Mouse (Mus musculus) heart, embryonic 16.5 days (tissue): Measurements from ENCODE around the gene Gm28051. TPM values are rescaled to one million over a fixed set of nuclear protein-coding genes. Genes with fewer than 3 reads are reported as not detected.
A peak's percentile ranks its signal among the peaks of the same experiment; 100 is the strongest.

Experiments used
- ATAC-seq: fragments of 200-750 bp; cut with Nextera tagmentation; replicated peaks from 2 replicates; pipeline ENCODE4 v1.8.0; 2017; ENCODE audit warnings: moderate number of reproducible peaks; ENCODE audit not compliant: insufficient read depth, low FRiP score; ENCODE audit errors: extremely low read depth
- H3K27ac ChIP-seq: fragments of 300-500 bp; sonication (generic); 2 replicates; pipeline ENCODE4 v1.5.1; 2014; ENCODE audit warnings: mild to moderate bottlenecking, low read length, control low read depth, moderate library complexity
- H3K27me3 ChIP-seq: fragments of 300-500 bp; sonication (generic); 2 replicates; pipeline ENCODE4 v1.6.1; 2014; ENCODE audit warnings: low read length, mixed read lengths; ENCODE audit not compliant: control insufficient read depth, insufficient read depth
- H3K36me3 ChIP-seq: fragments of 300-500 bp; sonication (generic); 2 replicates; pipeline ENCODE4 v1.6.1; 2014; ENCODE audit not compliant: control insufficient read depth, insufficient read depth
- H3K4me1 ChIP-seq: fragments of 300-500 bp; sonication (generic); 2 replicates; pipeline ENCODE4 v1.6.1; 2014; ENCODE audit warnings: low read length, mixed read lengths; ENCODE audit not compliant: control insufficient read depth, insufficient read depth
- H3K4me2 ChIP-seq: fragments of 300-500 bp; sonication (generic); 2 replicates; pipeline ENCODE4 v1.6.1; 2014; ENCODE audit warnings: low read depth, mild to moderate bottlenecking, control low read depth, low read length
- H3K4me3 ChIP-seq: fragments of 300-500 bp; sonication (generic); 2 replicates; pipeline ENCODE4 v1.5.1; 2014; ENCODE audit warnings: mild to moderate bottlenecking, control low read depth, low read length
- H3K9ac ChIP-seq: fragments of 300-500 bp; sonication (generic); 2 replicates; pipeline ENCODE4 v1.6.1; 2014; ENCODE audit warnings: low read length, control low read depth
- H3K9me3 ChIP-seq: fragments of 300-500 bp; sonication (generic); replicated peaks from 2 replicates; pipeline ENCODE4 v1.6.1; 2016; ENCODE audit warnings: low read length; ENCODE audit not compliant: control insufficient read depth
- whole genome bisulfite sequencing: fragments of 180-500 bp; shearing (Covaris S2); extraction: QIAGEN DNeasy Blood & Tissue Kit; methylation state at CpG from one replicate; pipeline ENCODE4 v1.1.7; 2014; 5-methylcytosine and 5-hydroxymethylcytosine counted together
- polyA plus RNA-seq: library from polyadenylated mRNA; unstranded; fragments of >200 nt; fragmentation: Nextera tagmentation; extraction: Ambion mirVana; gene quantifications from 2 replicates; pipeline ENCODE4 v1.2.1, GENCODE M21; 2015

The Gm28051 gene
- polyA plus RNA-seq, 1 experiment from 2014 or later = not detected

DNA sequence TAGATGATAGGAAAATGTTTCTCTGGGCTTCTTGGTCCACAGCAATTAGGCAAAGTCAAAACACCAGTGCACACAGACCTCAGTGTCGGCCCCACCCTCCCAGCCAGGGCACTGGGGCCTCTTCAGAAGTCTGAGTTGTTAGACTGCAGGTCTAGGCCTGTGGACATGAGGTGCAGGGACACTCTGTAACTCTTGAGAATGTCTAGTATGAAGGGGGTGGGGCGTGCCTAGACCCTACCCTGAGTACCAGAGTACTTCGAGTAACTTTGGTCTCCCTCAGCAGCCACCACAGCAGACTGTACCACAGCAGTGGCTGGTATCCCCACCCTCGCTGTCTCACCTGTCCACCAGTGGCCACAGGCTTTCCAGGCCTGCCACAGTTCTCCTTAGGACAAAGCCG lies 71.2 kb downstream of the Gm28051 start:
- Histone ChIP-seq H3K4me3 (no peak overlapping the region), H3K9ac (no peak overlapping the region), H3K27ac (no peak overlapping the region), H3K4me1 (peaks cover 29% of the 10 kb centered on the region), H3K4me2 (no peak overlapping the region), H3K36me3 (no peaks in the 10 kb centered on the region), H3K27me3 (no peaks in the 10 kb centered on the region), H3K9me3 (peaks cover 3% of the 10 kb centered on the region)
- WGBS = 84% methylated on average over 5 of the region's 5 CpGs
- ATAC-seq = no peak

DNA sequence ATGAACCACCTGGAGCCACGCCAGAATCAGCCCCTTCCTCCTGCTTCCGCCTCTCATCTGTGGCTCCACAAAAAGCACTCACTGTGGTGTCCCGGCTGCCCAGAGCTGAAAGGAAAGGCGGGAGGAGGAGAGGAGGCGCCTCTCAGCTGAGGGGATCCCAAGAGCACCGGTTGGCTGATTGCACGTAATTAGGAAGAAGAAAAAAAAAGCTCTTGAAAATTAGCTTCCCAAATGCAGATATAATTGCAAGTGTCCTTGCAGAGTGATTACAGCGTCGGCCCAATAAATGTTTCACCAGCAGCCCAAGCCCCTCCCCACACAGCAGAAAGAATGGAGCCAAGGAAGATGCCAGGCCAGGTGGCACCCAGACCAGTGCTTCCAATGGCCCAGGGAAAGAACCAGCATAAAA lies 72.0 kb downstream of the Gm28051 start:
- WGBS = 40% methylated on average over 9 of the region's 9 CpGs
- ATAC-seq = no peak
- H3K27ac ChIP-seq = no peak overlapping the region

DNA sequence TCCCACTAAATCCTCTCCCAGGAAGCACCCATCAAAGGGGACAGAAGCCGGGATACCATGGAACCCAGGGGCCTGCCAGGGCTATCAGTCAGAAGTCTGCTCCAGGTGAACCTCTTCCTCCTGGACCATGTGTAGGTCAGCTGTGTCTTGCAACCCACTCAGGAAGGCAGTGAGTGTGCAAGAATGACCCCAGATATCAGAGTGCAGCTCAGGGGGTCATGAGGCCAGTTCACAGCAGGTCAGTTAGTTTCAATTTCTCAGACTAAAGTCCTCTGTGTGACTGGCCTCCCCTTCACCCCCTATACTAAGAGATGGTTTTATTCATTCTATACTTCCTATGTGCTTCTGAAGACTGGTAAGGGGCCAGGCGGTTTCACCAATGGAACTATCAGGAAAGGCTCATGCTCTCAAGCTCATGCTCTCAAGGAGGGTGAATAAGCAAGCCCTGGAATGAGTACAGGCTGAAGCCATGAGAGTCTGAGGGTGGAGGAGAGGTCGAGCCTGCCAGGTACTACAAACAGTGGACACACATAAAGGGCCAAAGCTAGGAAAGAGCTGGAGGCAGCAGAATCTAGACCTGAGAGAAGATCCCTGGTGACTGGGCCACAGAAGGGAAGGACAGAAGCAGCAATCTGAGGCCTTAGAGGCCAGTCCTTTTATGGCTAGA lies 72.7 kb downstream of the Gm28051 start:
- no peak overlapping the region for H3K4me2 ChIP-seq
- peaks cover 3% of the 10 kb centered on the region for H3K9me3 ChIP-seq
- H3K27ac ChIP-seq = no peak overlapping the region
- no peak overlapping the region for H3K4me3 ChIP-seq
- no peaks in the 10 kb centered on the region for H3K36me3 ChIP-seq
- no peak for ATAC-seq
- no peak overlapping the region for H3K9ac ChIP-seq
- peaks cover 26% of the 10 kb centered on the region for H3K4me1 ChIP-seq
- WGBS = 65% methylated on average over 3 of the region's 3 CpGs
- H3K27me3 ChIP-seq = no peaks in the 10 kb centered on the region

More for the DNA sequence above, 72.0 kb downstream of the Gm28051 start:
- Histone ChIP-seq H3K27me3 (no peaks in the 10 kb centered on the region), H3K4me2 (no peak overlapping the region), H3K9ac (no peak overlapping the region), H3K4me3 (no peak overlapping the region), H3K36me3 (no peaks in the 10 kb centered on the region), H3K4me1 (peaks cover 26% of the 10 kb centered on the region), H3K9me3 (peaks cover 3% of the 10 kb centered on the region)

DNA sequence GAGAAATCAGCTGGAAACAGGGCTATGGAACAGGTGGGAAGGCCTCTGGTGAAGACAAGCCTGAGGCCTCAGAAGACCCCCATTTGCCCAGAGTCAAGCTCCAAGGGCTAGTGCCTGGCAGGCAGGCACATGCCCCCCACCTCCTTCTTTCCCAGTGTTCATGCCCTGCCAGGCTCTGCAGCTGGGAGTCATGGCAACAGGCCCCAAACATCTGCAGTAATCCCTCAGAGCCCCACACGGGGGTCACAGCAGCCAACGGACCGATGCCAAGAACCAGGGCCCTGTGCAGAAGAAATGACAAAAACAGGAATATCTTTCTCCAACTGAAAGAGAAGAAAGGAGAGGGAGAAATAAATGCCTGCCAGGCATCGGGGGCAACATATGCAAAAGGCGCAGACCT lies 73.6 kb downstream of the Gm28051 start:
- H3K4me2 ChIP-seq = no peak overlapping the region
- H3K9ac ChIP-seq = no peak overlapping the region
- no peak overlapping the region for H3K27ac ChIP-seq
- H3K4me3 ChIP-seq = no peak overlapping the region
- peaks cover 3% of the 10 kb centered on the region for H3K9me3 ChIP-seq
- ATAC-seq = no peak
- WGBS = 81% methylated on average over 5 of the region's 5 CpGs
- H3K36me3 ChIP-seq = no peaks in the 10 kb centered on the region
- H3K4me1 ChIP-seq = peaks cover 28% of the 10 kb centered on the region
- H3K27me3 ChIP-seq = no peaks in the 10 kb centered on the region

DNA sequence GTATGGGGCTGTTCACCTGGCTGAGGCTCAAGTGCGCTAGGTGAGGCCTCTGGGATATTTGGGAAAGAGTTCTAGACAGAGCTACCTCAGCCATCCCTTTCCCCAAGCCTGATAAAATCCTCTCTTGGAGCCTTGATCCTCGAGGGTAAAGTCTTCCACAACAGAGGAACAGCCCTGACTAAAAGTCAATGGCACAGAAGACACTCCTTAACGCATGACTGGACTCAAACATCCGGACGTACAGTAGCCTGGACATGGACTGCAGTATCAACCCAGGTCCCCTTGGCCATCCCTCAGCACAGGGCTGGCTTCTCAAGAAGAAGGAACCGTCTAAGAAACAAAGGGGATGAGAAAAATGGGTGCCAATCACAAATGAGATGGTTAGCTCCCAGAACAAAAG lies 74.1 kb downstream of the Gm28051 start:
- no peaks in the 10 kb centered on the region for H3K27me3 ChIP-seq
- H3K36me3 ChIP-seq = no peaks in the 10 kb centered on the region
- WGBS = 81% methylated on average over 6 of the region's 6 CpGs
- no peak overlapping the region for H3K4me3 ChIP-seq
- peaks cover 30% of the 10 kb centered on the region for H3K4me1 ChIP-seq
- no peak overlapping the region for H3K9ac ChIP-seq
- H3K4me2 ChIP-seq = no peak overlapping the region
- no peak for ATAC-seq
- peaks cover 3% of the 10 kb centered on the region for H3K9me3 ChIP-seq
- no peak overlapping the region for H3K27ac ChIP-seq

DNA sequence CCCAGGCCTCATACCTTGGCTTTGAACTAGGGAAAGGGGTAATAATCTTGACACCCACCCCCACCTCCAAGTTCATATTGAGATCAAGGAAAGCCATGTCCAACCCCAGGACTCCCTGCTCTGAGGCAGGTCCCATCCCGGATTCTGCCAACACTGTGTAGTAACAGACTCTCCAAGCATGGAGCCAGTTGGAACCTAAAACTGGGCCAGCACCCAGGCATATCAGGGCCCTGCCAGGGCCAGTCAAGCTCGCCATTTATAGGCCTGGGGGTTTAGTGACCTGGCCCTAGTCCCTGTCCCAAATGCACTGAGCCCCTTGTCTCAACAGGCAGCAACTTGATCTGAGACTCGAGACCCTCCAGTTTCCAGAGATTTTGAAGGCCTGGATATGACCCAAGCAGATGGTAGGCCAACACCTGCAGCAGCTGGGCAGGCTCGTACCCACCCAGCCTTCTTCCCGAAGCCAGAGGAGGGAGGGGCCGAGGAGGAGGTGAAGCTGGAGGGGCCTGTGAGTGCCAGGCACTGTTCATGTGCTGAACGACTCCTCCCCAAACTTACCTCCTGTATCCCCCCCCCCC lies 74.8 kb downstream of the Gm28051 start:
- H3K36me3 ChIP-seq = no peaks in the 10 kb centered on the region
- ATAC-seq = no peak
- peaks cover 3% of the 10 kb centered on the region for H3K9me3 ChIP-seq
- no peak overlapping the region for H3K9ac ChIP-seq
- no peak overlapping the region for H3K27ac ChIP-seq
- peaks cover 30% of the 10 kb centered on the region for H3K4me1 ChIP-seq
- no peak overlapping the region for H3K4me3 ChIP-seq
- no peak overlapping the region for H3K4me2 ChIP-seq
- 79% methylated on average over 7 of the region's 7 CpGs for WGBS
- H3K27me3 ChIP-seq = no peaks in the 10 kb centered on the region

DNA sequence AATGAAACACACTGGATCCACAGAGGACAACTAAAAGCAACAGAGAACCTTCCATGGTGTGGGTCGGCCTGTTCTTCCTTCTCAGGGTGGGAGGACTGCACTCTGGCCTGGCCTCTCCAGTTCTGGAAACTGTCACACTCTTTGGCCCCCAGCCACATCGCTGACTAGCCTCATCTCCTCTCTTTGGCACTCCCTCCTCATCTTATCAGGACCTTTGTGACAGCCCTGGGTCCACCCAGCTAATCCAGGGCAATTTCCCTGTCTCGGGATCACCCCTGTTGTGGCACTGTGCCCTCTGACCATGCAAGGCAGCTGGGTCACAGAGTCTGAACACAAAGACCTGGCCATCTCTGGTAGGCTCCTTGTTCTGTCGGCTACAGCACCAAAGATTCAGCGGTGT lies 75.5 kb downstream of the Gm28051 start:
- Histone ChIP-seq H3K4me1 (peaks cover 30% of the 10 kb centered on the region), H3K27me3 (no peaks in the 10 kb centered on the region), H3K36me3 (no peaks in the 10 kb centered on the region), H3K9me3 (no peaks in the 10 kb centered on the region), H3K4me2 (no peak overlapping the region), H3K4me3 (no peak overlapping the region), H3K9ac (no peak overlapping the region), H3K27ac (peak overlapping the region; percentile 43)
- ATAC-seq = peak; percentile 72
- 42% methylated on average over 5 of the region's 5 CpGs for WGBS

DNA sequence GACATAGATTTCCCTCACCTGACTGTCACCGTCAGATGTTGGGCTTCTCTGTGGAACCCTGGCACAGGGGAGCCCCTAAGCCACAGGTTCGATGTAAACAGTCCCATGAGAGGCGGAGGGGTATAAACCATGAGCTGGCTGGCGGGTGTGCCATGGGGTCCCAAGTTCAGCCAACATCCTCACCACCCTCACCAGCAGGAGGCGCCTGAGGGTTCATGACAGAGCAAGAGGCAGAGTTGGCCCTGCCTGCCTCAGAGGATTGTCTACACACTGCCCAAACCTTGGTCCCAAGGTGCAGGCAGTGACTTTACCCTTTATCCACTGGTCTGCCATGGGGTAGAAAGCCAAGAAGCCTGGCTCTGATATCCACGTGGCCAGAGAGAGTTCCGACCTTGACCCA lies 76.0 kb downstream of the Gm28051 start:
- Histone ChIP-seq H3K4me1 (peaks cover 30% of the 10 kb centered on the region), H3K9me3 (no peaks in the 10 kb centered on the region), H3K27me3 (no peaks in the 10 kb centered on the region), H3K9ac (no peak overlapping the region), H3K27ac (0 out of 2 replicates have a peak overlapping the region, but pooled peaks have one; percentile 6), H3K4me3 (no peak overlapping the region), H3K36me3 (no peaks in the 10 kb centered on the region), H3K4me2 (no peak overlapping the region)
- WGBS = 72% methylated on average over 7 of the region's 7 CpGs
- ATAC-seq = no peak

DNA sequence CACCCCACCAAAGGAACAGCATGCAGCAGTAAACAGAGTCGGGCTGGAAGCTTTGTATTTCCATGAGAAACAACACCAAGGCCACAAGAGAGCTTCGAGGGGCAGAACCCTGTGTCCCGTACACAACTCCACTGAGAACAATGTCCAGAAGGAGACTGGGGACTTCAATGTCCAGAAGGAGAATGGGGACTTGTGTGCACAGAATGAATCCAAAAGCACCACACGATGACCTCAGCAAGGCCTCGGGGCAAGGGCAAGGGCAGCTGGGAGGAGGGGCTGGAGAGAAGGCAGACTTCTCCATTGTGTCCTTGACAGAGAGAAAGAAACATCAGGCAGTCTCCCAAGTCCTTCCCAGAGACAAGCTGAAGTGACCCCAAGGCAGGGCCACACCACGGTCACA lies 78.7 kb downstream of the Gm28051 start:
- Histone ChIP-seq H3K9me3 (no peaks in the 10 kb centered on the region), H3K4me3 (no peak overlapping the region)
- no peak for ATAC-seq

More for the DNA sequence above, 78.7 kb downstream of the Gm28051 start:
- 71% methylated on average over 6 of the region's 6 CpGs for WGBS
- no peak overlapping the region for H3K9ac ChIP-seq
- H3K27ac ChIP-seq = no peak overlapping the region
- peaks cover 24% of the 10 kb centered on the region for H3K4me1 ChIP-seq
- no peaks in the 10 kb centered on the region for H3K36me3 ChIP-seq
- H3K4me2 ChIP-seq = no peak overlapping the region
- no peaks in the 10 kb centered on the region for H3K27me3 ChIP-seq
